Mouse (Mus musculus): ENCODE measurements around the gene Lgr5.

Gene Lgr5

DNA sequence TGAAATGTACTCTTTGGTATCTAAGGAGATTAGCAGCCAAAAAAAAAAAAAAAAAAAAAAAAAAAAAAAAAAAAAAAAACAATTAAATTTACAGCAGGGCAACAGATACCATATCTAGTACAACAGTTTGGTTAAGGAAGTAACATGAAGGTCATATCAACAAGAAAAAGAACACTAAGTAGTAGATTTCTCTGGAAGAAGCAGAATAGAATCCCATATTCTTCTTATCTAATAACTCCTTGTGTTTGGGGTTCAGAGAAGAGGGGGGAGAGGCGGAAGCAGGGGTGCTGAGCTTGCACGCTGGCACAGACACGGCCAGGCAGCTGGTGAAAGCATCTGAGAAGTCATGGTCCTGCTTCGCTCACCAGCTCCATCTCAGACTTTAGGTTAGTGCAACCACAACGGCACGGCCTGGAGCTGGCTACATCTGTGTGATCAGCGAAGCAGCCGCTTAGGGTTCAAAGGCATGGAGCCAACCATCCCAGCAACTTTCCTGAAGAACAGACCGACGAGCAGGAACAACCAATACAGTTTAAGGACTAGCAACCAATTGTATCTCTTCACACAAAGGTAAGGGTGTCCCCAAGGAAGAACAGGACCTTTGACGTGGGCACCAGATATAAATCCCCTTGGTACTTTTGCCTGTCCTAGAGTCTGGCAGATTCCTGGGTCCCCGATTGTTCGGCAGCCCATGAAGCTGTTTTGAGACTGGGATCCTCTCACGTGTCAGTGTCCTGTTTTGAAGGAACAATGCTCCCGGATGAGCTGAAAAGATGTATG is 17.7 kb downstream of the Lgr5 start, which contains the start of gene A930009A15Rik:
Gene A930009A15Rik (plus strand): TSS at position 275 of the 780 bp plus-strand sequence.
- DNase-seq: no peak

DNA sequence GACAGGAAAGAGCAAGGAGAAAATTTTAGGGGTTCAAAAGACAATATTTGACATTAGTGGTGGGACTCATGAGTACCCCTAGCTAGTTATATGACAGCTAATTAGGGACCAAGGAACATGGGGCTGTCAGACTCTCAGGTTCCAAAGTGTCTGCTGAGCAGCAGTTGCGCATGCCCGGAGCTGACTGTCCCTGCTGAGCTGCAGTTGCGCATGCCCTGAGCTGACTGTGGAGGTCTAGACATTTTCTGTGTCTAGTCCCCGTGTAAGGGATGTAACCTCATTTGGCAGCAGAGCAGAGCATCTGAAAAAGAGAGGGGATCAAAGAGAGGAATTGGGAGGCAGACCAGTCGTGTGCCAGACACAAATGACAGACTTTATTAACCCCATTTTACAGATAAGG is 23.6 kb downstream of the Lgr5 start:
- DNase-seq: no peak

DNA sequence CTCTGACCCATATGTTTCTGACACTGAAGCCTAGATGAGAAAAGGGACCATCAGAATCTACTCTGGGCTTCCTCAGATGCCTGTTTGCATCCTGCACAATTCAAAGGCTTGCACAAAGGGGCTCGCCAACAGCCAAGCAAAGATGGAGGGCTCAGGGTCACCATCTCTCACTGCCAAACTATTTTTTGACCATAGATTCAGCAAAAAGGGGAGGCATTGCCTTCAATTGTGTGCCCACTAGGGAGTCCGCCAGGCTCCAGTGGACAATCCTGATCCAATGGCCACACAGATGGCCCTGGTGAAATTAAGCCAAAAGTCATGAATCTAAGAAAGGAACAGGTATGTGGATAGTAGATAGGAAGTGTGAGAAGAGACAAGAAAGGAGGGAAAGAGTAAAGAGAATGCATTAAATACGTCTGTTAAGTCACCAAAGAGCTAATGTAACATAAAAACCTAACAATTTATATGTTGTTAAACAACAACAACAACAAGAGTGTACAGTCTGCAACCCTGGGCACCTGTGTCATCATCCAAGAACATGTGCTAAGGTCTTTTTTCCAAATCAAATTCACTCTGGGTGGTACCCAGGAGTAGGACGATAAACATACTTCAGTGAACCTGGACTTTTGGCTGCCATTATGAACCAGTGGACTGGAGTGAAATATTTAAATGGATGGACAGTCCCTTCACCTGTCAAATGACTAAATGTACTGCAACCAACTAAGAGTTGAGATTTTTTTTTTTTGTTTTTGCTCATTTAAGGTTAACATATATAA is 24.5 kb downstream of the Lgr5 start:
- DNase-seq: no peak

DNA sequence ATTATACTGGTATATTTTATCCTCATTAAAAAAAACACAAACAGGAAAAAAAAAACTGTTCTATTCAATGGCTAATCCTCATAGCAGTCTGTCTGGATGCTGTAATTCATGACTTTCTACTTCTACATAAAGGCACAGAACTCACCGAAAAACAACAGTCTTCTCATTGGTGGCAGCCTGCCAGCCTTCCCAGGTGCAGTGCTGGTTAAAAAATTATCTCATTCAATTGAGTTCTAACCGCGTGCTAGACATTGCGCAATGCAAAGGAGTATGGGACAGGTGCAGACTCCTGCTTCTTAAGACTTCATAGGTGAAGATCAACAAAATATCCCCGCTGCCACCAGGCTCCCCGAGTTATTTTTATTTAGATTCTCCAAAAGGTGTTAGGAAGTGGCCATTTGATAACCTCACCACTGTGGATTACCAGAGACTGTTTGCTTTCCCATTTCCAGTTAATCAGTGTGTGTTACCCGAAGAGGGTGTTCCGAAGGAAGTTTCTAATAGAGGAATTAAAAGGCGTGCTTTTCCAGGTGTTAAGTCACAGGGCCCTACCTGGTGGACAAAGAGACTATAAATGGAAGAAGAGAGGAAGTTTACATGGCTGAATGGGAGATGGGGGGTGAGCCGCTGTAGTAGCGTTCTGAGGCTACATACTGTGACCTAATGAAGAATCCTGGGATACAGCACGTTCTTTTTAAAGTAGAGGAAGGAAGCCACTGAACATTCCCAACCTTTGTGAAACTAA is 26.3 kb downstream of the Lgr5 start:
- DNase-seq: peak; percentile 52 to 59

DNA sequence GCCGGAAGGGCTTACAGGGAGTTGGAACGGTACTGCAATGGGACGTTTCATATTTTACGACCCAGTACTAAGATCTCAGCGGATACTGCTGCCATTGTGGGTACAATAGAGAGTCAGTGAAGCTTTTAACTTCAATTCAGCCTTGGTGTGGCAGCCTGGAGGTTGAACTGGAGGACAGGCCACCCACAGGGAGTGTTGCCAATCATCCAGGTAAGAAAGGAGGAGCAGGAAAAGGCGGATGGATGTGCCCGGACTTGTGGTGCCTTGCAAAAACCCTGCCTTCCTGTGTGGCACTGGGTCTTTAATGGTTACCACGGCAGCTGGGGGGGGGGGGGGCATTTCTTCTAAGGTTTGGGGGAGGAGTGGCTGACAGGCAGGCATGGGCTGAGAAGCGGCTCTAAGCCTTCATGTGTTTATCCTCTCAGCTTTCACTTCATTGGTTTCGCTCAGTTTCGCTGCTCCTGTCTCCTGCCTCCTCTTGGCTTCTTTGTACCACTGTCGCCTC is 30.8 kb downstream of the Lgr5 start:
- DNase-seq: no peak

DNA sequence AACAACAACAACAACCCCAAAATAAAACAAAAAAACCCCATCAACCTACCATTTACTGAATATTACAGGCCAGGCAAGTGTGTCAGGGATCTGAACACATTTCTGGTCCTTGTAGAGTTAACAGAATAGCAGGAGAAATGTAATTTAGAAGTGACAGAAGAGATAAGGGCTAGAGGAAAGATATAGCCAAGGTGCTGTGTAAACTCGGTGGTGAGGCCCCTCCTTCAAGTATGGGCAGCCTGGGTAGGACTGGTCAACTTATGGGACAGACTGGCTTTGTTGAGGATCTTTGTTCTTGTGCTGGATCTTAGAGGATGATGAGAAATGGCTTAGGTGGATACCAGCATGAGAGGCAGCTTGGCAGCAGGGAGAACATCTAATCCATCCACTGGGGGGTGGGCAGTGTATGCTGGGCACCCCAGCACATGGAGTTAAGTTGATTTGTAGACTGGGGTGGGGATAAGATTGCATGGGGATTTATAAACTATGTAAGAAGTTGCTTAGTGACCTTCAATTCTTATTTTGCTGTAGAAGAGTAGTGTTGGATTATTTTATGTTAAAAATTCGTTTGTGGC is 32.3 kb downstream of the Lgr5 start:
- no peak for DNase-seq

DNA sequence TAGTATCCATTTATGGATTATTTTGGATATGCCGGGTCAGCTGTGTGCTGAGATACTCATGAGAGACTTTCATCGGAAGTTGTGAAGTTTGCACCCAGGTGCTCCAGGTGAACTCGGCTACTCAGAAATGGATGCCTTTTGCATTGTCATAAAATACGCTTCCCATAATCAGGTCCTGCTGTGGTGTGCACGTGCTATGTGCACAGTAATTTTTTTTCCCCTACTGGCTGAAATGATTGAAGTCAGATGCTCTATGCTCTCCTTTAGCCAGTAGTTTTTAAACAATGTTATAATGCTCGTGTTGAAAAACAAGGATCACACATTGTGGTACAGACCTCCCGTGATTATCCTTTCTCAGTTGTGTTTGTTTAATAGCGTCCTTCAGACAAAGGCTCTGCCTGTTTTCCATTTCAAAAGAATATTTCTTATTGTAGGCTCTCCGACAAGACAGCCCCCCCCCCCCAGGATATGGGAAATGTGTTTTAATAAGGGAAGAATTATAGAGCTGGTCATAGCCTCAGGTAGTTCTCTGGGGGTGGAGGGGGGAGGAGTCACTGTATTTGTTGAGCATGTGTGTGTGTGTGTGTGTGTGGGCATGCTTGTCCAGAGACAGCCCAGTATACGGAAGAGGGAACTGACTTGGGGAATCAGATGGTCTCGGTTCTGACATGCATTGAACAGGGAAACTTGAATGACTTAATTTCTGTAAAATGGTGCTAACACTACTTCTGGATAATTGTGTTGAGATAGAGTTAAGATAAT is 34.0 kb downstream of the Lgr5 start:
- DNase-seq: no peak

DNA sequence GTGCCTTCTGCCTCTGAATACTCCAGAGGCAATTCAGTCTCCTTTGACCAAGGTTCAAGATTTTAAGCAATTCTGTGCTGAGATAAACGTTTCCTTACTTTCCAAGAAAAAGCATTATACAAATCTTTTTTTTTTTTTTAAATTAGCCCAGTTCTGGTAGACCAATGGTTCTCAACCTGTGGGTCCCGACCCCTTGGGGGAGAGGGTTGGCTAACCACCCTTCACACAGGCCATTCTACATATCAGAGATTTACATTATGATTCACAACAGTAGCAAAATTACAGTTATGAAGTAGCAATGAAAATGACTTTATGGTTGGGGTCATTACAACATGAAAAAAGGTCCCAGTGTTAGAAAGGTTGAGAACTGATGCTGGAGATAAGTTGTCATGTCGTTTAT is 36.5 kb downstream of the Lgr5 start:
- no peak for DNase-seq

DNA sequence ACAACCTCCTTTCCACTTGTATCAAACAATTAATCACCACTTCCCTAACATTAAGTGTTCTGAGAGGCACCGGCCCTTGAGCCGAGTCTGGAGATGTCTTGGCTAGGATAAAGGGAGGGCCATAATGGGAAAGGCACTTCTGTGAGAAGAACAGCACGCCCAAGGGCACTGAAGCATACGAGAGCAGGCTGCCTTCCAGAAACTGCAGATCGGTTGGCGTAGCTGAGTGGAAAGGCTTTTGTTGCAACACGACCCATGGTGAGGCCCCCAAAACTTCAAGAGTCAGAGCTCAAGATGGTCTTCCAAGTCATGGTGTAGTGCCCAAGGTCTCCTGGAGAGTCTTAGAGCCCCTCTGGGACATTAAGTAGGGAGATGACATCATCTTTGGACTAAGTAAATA is 37.3 kb downstream of the Lgr5 start:
- DNase-seq: peak in 1 of 2 experiments; percentile 1

DNA sequence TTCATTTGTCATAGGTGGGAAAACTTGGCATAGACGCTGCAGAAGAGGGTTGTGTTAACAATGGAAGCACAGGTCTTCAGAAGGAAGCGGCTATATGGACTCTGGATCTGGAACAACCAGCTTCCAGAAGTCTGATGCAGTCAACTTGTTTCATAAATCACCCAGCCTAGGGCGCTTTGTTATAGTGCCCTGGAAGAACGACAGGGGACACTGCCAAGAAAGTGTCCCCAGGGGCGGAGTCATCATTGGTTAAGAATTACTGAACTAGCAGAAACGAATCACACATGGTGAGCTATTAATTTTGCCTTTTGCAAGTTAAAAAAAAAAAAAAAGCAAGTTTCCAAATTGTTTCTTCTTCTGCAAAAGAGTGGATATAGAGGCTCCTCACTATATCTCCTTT is 44.7 kb downstream of the Lgr5 start:
- peak in 1 of 2 experiments; percentile 2 for DNase-seq

DNA sequence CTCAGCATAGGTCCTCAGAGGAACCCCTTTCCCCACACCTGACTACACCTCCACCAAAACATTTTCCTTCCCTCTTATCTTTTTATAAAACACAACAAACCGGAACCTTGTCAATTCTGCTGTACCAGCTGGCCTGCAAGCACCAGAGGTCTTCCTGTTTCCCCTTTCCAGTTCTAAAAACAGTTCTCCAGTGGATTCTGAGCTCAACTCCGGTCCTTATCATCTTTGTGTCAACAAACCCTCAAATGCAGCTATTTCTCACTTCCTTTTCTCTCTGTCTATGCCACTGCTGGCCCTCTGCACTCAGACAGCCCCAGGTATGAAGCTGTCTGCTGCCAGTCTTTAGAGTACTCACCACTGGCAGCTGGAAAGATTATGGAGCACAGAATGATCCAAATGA is 56.8 kb downstream of the Lgr5 start:
- DNase-seq: no peak

DNA sequence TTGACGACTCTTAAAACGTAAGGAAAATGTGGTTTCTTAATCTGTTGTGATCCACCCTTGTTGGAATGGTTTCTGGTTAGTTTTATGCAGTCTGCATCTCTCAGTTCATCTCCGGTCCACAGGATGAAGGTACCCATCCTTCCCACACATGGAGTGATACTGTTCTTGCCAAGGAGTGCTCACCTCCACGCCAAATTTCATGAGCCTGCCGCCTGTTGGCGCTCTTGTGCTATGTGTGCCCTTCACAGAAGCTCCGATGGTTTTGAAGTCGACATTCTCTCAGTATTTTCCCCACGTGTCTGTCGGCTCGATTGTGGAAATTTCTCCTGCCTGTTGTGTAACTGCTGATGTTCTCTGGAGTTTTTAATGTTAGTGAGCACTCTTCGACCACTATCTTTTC is 57.8 kb downstream of the Lgr5 start:
- no peak for DNase-seq

DNA sequence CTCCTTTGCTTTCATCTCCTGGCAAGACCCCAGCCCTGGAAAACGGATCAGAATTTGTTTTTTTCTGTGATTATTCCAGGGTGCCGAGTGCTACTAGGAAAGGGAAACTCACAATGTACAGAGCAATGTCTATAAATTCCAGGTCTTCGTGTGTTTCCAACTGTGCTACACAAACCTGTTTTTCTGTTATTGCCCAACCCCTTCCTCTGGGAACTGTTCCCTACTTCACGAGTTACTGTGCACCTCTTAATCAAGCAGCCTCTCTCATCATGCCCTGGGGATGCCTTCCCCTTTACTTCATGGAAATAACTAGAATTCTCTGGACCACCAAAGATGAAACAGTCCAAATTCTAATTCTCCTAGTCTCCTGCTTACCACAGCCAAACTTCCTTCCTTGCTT is 58.7 kb downstream of the Lgr5 start:
- DNase-seq: no peak

DNA sequence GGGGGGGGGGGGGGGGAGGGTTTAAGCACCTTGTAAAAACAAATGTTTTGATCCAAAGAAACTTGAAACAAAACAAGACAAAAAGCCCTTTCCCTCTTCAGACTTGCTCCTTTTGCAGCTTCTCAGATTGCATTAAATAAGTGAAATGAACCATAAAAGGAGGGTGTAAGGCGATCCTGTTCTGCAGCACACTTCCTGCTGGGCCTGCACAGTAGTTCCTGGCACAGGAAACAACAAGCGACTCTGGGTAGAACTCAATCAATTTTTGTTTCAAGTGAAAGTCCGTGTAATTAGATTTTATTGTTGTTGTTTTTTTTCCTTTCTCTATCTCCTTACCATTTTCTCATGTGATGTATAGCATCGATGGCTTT is 66.5 kb downstream of the Lgr5 start:
- no peak for DNase-seq

DNA sequence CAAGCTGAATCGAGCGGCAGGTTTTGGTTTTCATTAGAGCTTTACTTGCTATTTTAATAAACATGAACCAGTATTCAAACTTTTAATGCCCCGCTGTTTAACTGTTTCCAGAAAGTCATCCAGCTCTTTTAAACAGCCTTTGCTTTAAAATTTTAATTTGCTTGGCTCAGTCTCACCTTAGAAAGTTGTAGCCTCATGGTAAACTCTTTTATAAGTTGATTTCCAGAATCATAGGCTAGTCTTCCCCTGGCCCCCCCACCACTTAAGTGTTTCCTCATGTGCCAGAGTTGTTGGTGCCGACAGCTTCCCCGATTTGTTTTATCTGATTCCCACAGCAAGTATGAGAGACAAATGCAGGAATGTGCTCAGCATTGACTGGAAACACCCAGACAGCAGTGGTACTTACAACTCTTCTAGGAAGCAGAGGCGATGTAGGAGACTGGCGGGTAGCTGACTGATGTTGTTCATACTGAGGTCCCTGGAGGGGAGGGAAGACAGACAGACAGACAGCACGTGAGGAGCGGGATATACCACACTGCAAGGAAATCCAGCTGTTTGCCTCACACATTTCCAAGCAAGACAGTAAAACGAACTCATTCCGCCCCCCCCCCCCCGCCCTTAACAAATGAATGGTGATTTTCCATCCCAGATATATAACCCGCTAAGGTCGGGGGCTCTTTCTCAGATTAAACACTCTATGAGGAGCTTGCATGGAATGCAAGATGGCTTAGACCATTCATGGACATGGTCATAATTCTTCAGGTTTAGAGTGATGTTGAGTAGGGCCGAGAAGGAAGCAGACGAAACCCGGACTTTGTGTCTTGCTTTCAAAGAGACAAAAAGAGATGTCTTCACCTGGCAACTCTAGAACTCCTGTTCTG is 67.1 kb downstream of the Lgr5 start:
- no peak for DNase-seq

DNA sequence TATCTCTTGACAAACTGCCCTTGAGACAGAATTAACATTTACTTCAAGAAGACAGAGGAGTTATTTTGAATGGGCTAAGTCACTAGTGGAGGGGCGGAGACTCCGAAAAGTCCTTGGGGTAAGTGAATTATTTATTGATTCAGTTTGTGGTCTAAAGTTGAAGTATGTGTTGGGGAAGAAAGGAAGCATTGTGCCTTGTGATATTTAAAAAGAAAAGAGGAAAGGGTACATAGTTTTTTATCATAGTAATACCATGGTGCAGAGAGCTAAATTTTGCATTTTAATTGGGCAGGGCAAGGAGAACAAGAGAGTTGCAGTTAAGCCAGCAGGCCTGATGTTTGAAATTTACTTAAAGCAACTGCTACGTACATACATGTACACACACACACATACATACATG is 68.7 kb downstream of the Lgr5 start:
- no peak for DNase-seq

DNA sequence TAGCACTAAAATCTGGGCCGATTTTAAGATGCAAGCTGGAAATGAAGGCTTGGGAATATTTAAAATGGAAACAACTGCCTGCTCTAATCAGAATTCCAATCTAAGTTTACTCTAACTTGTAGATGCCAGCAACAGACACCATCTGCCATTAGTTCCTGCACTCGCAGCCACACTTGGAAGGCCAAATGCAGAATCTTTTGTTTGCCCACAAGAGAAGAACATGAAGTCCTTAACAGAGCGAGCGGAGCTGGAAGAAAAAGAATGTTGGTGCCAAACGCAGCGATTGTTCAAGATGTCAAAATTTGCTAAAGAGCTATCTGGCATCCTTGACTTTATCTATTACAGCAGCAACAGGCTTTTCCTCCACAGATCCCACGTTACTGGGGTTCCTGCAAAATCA is 72.1 kb downstream of the Lgr5 start:
- no peak for DNase-seq

DNA sequence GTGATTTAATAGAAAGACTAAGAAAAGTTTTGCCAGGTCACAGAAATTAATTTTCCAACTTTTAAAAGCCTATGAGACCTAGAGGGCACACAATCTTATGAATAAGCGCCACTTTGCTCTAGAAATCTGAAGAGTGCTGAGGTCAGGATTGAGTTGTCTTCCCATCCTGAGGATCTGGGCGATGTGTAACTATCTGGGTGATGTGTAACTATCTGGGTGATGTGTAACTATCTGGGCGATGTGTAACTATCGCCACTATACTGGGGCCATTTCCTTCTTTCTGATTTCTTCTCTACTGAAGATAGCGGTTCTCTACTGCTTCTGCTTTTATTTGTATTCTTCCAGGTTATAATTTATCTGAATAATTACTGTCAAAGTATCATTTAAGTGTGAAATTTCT is 76.6 kb downstream of the Lgr5 start:
- peak; percentile 51 to 54 for DNase-seq

DNA sequence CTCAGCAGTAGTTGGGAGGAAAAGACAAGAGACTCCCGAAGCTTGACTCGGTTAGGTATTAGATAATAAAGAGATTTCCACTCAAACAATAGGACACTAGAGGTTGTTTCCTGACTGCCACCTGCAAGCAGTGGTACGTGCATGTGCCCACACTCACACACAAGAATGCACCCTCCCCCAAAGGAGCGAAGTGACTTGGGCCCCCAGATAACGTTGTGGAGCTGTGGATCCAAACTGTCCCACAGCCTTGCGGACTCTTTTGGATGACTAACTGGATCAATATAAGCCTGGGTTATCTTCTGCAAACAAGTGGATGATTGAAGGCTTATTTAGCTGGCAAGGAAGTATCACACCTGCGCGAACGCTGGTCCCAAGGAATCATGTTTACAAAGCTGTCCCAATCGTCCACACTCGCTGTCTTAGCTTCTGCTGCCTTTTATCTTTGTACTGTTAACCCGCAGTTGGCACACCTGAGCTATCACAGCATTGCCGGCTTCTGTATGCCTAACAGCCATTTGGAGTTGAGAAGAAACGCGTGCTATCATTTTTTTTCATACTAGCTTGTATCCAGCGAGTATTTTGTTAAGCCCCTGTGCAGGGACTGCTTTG is 81.8 kb downstream of the Lgr5 start:
- no peak for DNase-seq

DNA sequence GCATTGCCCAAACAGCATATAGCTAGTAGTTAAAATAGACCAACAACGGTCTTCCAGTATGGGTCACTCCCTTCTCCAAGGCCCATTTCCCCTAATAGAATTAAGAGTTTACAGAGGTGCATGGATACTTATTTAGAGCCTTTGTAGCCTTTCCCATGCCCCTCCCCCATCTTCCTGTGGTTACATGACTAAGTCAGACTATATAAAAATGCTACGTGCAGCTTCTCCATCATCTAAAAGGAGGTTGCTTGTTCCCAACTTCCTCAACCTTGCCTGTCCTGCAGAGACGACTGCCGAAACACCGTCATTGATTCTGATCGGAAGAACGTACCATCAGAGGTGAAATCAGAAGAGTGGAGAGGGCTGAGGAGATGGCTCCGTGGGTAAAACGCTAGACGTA is 82.4 kb downstream of the Lgr5 start:
- no peak for DNase-seq

DNA sequence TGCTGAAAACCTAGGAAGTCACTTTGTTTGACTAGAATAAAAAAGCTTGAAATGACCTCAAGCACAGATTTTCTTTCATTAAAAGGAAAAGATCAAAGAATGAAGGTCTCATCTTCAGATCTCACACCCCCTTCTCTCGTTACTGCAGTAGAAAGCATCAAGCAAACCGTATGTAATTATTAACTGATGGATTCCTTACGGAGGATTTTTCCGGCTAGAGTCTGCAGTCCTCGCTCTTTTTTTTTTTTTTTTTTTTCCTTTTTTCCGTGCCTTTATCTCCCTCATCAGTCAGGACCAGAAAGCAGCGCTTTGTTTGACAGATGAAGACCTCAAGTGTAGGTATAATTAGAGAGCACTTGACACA is 93.8 kb downstream of the Lgr5 start:
- DNase-seq: no peak
